9 mouse cellular contexts compared by ENCODE assay signal in the genomic region with DNA sequence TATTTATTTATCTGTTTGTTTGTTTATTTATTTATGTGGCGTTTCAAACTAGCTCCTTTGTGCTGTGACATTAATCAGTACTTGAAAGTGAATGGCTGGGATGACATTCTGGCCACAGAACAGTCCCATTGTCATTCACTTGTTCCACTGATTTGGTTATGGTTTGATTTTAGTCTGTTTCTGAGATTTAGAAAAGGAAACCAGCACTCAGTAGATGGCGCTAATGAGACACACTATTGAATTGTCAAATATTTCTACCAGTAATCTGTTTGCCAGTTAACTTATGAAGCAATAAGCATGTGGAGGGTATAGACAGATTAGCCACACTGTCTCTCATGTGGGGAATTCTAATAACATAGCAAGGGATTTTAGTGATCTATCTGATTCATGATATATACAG. TPM values are rescaled to one million over a fixed set of nuclear protein-coding genes. Genes with fewer than 3 reads are reported as not detected.
DNase-seq lines count a peak whose midpoint lies in the region; ATAC-seq and TF ChIP-seq lines count a peak whose summit lies in the region.
"Had no signal": no experiment of that assay in that cellular context is flagged by ENCODE, and none has a peak within 500 bp of the region (broad histone marks: within the 10 kb centered on the region; RNA-seq: fewer than 3 reads in every experiment).

No protein-coding gene starts in this region.

- no peaks in the 10 kb centered on the region for H3K36me3 ChIP-seq in E14TG2a.4 (ENCODE audit: insufficient read depth, low read length)
- H3K36me3 ChIP-seq: liver, embryonic 13.5 days had no signal

- H3K9me3 ChIP-seq in E14TG2a.4 (ENCODE audit: low read length), result no peaks in the 10 kb centered on the region
- H3K9me3 ChIP-seq: liver, embryonic 13.5 days had no signal

- H3K4me1 ChIP-seq in E14TG2a.4 (replicated peaks; ENCODE audit: low read depth, low read length), result no peaks in the 10 kb centered on the region
- H3K4me1 ChIP-seq: liver, embryonic 13.5 days had no signal

- no peak for ATAC-seq in Patski

- no peak overlapping the region for H3K4me3 ChIP-seq in E14TG2a.4 (replicated peaks; ENCODE audit: low read length)
- H3K4me3 ChIP-seq: liver, embryonic 13.5 days had no signal

- in situ Hi-C loops in Patski (cut with MboI; ENCODE audit: low pct_unique_long_range_greater_than_20kb), result loop anchor here (10.0 kb wide), 1 partner anchor 441 kb away; no protein-coding TSS in a partner anchor

- POLR2A ChIA-PET in Patski (lab: Charles Lee), result no interaction called here

- DNase-seq in kidney, adult 9 months, result peak; percentile 44
- DNase-seq in kidney, adult 18-20 months, result no peak
- peak; percentile 9 for DNase-seq in Patski (ENCODE audit: low read depth, low spot score)
- peak; percentile 11 to 74 for DNase-seq in frontal cortex, postnatal 36 days (ENCODE audit: low spot score in 2 of 2)
- peak; percentile 31 for DNase-seq in lung, postnatal 14 days
- DNase-seq in spleen, postnatal 36 days (ENCODE audit: low spot score in 2 of 2), result no peak
- DNase-seq: liver, embryonic 13.5 days had no signal

- TF ChIP-seq CTCF in E14TG2a.4 (conservative IDR thresholded peaks at IDR 0.05; ENCODE audit: low read length) (peak; percentile 56), Patski (IDR thresholded peaks at IDR 0.05) (peak; percentile 60)

- CTCF ChIA-PET in Patski (lab: Charles Lee), result interaction anchor here (0.7 to 1.0 kb wide), 2 partner anchors 14 to 35 kb away, joined by 3 read pairs; no protein-coding TSS in a partner anchor

- H3K27me3 ChIP-seq in E14TG2a.4 (ENCODE audit: insufficient read depth, low read length), result no peaks in the 10 kb centered on the region
- no peaks in the 10 kb centered on the region for H3K27me3 ChIP-seq in Patski
- H3K27me3 ChIP-seq: liver, embryonic 13.5 days had no signal

RNA-seq across cellular contexts. Expression of a gene that starts 16.3 kb away (rescaled TPM):
- 0.05 TPM for polyA plus RNA-seq in Patski (2021)
- polyA plus RNA-seq: liver, embryonic 13.5 days; stomach, embryonic 14.5 days had no signal

RNA-seq across cellular contexts. Expression of a gene that starts 28.9 kb away (rescaled TPM):
- 0.15 TPM for polyA plus RNA-seq in Patski (2021)

RNA-seq across cellular contexts. Expression of a gene that starts 28.9 kb away (rescaled TPM):
- 80.2 TPM for polyA plus RNA-seq in Patski (2021)

Comparison
In these comparisons a context has a peak if more than half of its experiments do, and no peak if none do; other contexts are left out.
1. DNase-seq: peak in kidney, adult 9 months (single experiment), Patski (single experiment), frontal cortex, postnatal 36 days (2 of 2) and lung, postnatal 14 days (single experiment); none in kidney, adult 18-20 months (single experiment) and spleen, postnatal 36 days (0 of 2).